Mouse (Mus musculus) myocyte (in vitro differentiated cells): ENCODE data around the gene Snx25.

Source experiments
- CEBPB ChIP-seq: IDR thresholded peaks from 2 replicates; pipeline ENCODE4 v1.6.1; 2011; ENCODE audit warnings: mild to moderate bottlenecking, moderate library complexity; ENCODE audit not compliant: poor library complexity, insufficient read depth, severe bottlenecking
- MYOG ChIP-seq, 3 experiments: IDR thresholded peaks; one replicate each; pipeline ENCODE4 v1.6.1; 2011; ENCODE audit warnings: control low read depth in 2 of 3, low read depth in 2 of 3, mild to moderate bottlenecking in 2 of 3; ENCODE audit not compliant: insufficient read length in 2 of 3, control insufficient read depth in 1 of 3, insufficient read depth in 1 of 3
- POLR2A ChIP-seq: IDR thresholded peaks from one replicate; pipeline ENCODE4 v1.6.1; 2011; ENCODE audit warnings: low read depth, mild to moderate bottlenecking, control low read depth, moderate library complexity; ENCODE audit not compliant: insufficient read length
- POLR2AphosphoS2 ChIP-seq: IDR thresholded peaks from one replicate; pipeline ENCODE4 v1.6.1; 2011; ENCODE audit warnings: low read depth, control low read depth; ENCODE audit not compliant: insufficient read length
- REST ChIP-seq: IDR thresholded peaks from one replicate; pipeline ENCODE4 v1.6.1; 2011; ENCODE audit warnings: mild to moderate bottlenecking, control low read depth, moderate library complexity; ENCODE audit not compliant: insufficient read depth, insufficient read length
- TCF12 ChIP-seq: IDR thresholded peaks from one replicate; pipeline ENCODE4 v1.6.1; 2011; ENCODE audit warnings: mild to moderate bottlenecking, control low read depth; ENCODE audit not compliant: poor library complexity, insufficient read depth, severe bottlenecking
- TCF3 ChIP-seq: IDR thresholded peaks from one replicate; pipeline ENCODE4 v1.6.1; 2011; ENCODE audit warnings: low read depth, control low read depth; ENCODE audit not compliant: insufficient read length

- no peak for TF ChIP-seq POLR2AphosphoS2
- no peak for TF ChIP-seq MYOG (IDR thresholded peaks at IDR 0.05; ENCODE audit: control insufficient read depth in 1 of 3, insufficient read depth in 1 of 3, insufficient read length in 2 of 3, low read depth in 2 of 3)
- no peak for TF ChIP-seq POLR2A
- TF ChIP-seq TCF12: no peak
- no peak for TF ChIP-seq TCF3
- TF ChIP-seq REST: no peak
- TF ChIP-seq CEBPB: no peak
These were observed 163.8 kb downstream of the Snx25 start for GRCm38 (mm10) chr8:45988189-45988588.
